Mouse (Mus musculus) spleen, postnatal 4 days (tissue): ENCODE data around the gene Eid2.
"Not testable (repeated sequence)": the region's sequence is repeated elsewhere in the genome, so short reads cannot be mapped to it uniquely, and the experiment has no call there.

ENCODE experiments used
- DNase-seq, 2 experiments: peaks; one replicate each; pipeline ENCODE4 v3.0.0; 2022; ENCODE audit warnings: low spot score in 2 of 2

The Eid2 gene

GRCm38 (mm10) chr7:28267129-28268041 lies at the start of gene Eid2:
Eid2 (plus strand) TSS chr7:28267881.
- peak; percentile 49 to 72 for DNase-seq

- DNase-seq = not testable (repeated sequence)
These were observed 48.5 kb upstream of the Eid2 start for GRCm38 (mm10) chr7:28218951-28219740.

GRCm38 (mm10) chr7:28226836-28227235 lies 40.8 kb upstream of the Eid2 start:
- not testable (repeated sequence) for DNase-seq

- not testable (repeated sequence) for DNase-seq
These were observed 40.3 kb upstream of the Eid2 start for GRCm38 (mm10) chr7:28227421-28227820.

- DNase-seq = not testable (repeated sequence)
These were observed 23.7 kb upstream of the Eid2 start for GRCm38 (mm10) chr7:28243943-28244342.

- no peak for DNase-seq
These were observed 18.7 kb upstream of the Eid2 start for GRCm38 (mm10) chr7:28248957-28249356.

- no peak for DNase-seq
These were observed 15.7 kb upstream of the Eid2 start for GRCm38 (mm10) chr7:28251976-28252375.

GRCm38 (mm10) chr7:28254591-28254990 lies 13.1 kb upstream of the Eid2 start:
- DNase-seq = no peak

GRCm38 (mm10) chr7:28255476-28255875 lies 12.2 kb upstream of the Eid2 start:
- DNase-seq = no peak

GRCm38 (mm10) chr7:28262861-28263260 lies 4.8 kb upstream of the Eid2 start:
- no peak for DNase-seq

- DNase-seq = peak; percentile 52 to 82
These were observed 3.9 kb upstream of the Eid2 start for GRCm38 (mm10) chr7:28263786-28264185.

GRCm38 (mm10) chr7:28265391-28265790 lies 2.3 kb upstream of the Eid2 start:
- no peak for DNase-seq

GRCm38 (mm10) chr7:28268042-28268531 lies 406 bp downstream of the Eid2 start:
- peak; percentile 20 to 64 for DNase-seq

- DNase-seq = no peak
These were observed 895 bp downstream of the Eid2 start for GRCm38 (mm10) chr7:28268576-28268975.

- DNase-seq = no peak
These were observed 1.7 kb downstream of the Eid2 start for GRCm38 (mm10) chr7:28269355-28269754.

- DNase-seq = no peak
These were observed 4.1 kb downstream of the Eid2 start for GRCm38 (mm10) chr7:28271761-28272160.

GRCm38 (mm10) chr7:28277237-28277614 lies 9.5 kb downstream of the Eid2 start:
- no peak for DNase-seq

- DNase-seq = peak; percentile 95 to 99
These were observed 10.1 kb downstream of the Eid2 start, which contains the start of gene Eid2b for GRCm38 (mm10) chr7:28277615-28278278. Eid2b (plus strand) TSS chr7:28277739.

- DNase-seq = no peak
These were observed 10.6 kb downstream of the Eid2 start for GRCm38 (mm10) chr7:28278279-28278652.

GRCm38 (mm10) chr7:28280630-28281029 lies 12.9 kb downstream of the Eid2 start:
- no peak for DNase-seq

GRCm38 (mm10) chr7:28290165-28290564 lies 22.5 kb downstream of the Eid2 start:
- no peak for DNase-seq
